Mouse (Mus musculus) stomach, postnatal 0 days (tissue): Measurements from ENCODE around the gene Scn2a. TPM values are rescaled to one million over a fixed set of nuclear protein-coding genes. Genes with fewer than 3 reads are reported as not detected.

Source experiments
- ATAC-seq: fragments of 200-750 bp; cut with Nextera tagmentation; 2 replicates; pipeline ENCODE4 v1.8.0; 2017; ENCODE audit not compliant: low FRiP score, low TSS enrichment
- DNase-seq: peaks from one replicate; pipeline ENCODE4 v3.0.0-alpha.2; 2016; ENCODE audit warnings: low spot score
- H3K27ac ChIP-seq: fragments of 300-500 bp; sonication (generic); replicated peaks from 2 replicates; pipeline ENCODE4 v1.5.1; 2014; ENCODE audit warnings: mild to moderate bottlenecking, control low read depth
- H3K27me3 ChIP-seq: fragments of 300-500 bp; sonication (generic); 2 replicates; pipeline ENCODE4 v1.6.1; 2014; ENCODE audit warnings: low read length; ENCODE audit not compliant: control insufficient read depth, insufficient read depth
- H3K36me3 ChIP-seq: fragments of 300-500 bp; sonication (generic); 2 replicates; pipeline ENCODE4 v1.6.1; 2014; ENCODE audit warnings: low read length, mixed read lengths; ENCODE audit not compliant: control insufficient read depth, insufficient read depth
- H3K4me1 ChIP-seq: fragments of 300-500 bp; sonication (generic); replicated peaks from 2 replicates; pipeline ENCODE4 v1.6.1; 2014; ENCODE audit warnings: antibody characterized with exemption; ENCODE audit not compliant: control insufficient read depth, insufficient read depth
- H3K4me2 ChIP-seq: fragments of 300-500 bp; sonication (generic); replicated peaks from 2 replicates; pipeline ENCODE4 v1.6.1; 2014; ENCODE audit warnings: low read depth, mild to moderate bottlenecking, control low read depth, moderate library complexity
- H3K4me3 ChIP-seq: fragments of 300-500 bp; sonication (generic); 2 replicates; pipeline ENCODE4 v1.5.1; 2014; ENCODE audit warnings: low read depth, low read length, control low read depth
- H3K9ac ChIP-seq: fragments of 300-500 bp; sonication (generic); 2 replicates; pipeline ENCODE4 v1.6.1; 2014; ENCODE audit warnings: mild to moderate bottlenecking, low read length, control low read depth, mixed read lengths
- H3K9me3 ChIP-seq: fragments of 300-500 bp; sonication (generic); 2 replicates; pipeline ENCODE4 v1.6.1; 2016; ENCODE audit warnings: low read length; ENCODE audit not compliant: control insufficient read depth
- CTCF ChIP-seq: IDR thresholded peaks from 2 replicates; pipeline ENCODE4 v1.5.1; 2016; ENCODE audit warnings: antibody characterized with exemption, low read depth, mild to moderate bottlenecking, moderate library complexity
- EP300 ChIP-seq: optimal IDR thresholded peaks from 2 replicates; pipeline ENCODE3; 2016; ENCODE audit warnings: antibody characterized with exemption
- WGBS: fragments of 180-500 bp; shearing (Covaris S2); extraction: QIAGEN DNeasy Blood & Tissue Kit; methylation state at CpG from one replicate; pipeline ENCODE4 v1.1.7; 2014; 5-methylcytosine and 5-hydroxymethylcytosine counted together
- polyA plus RNA-seq: library from polyadenylated mRNA; unstranded; fragments of >200 nt; fragmentation: Nextera tagmentation; extraction: Ambion mirVana; gene quantifications from 2 replicates; pipeline ENCODE4 v1.2.1, GENCODE M21; 2015

Scn2a gene
- 1.6 and 1.7 TPM in 2 replicates for polyA plus RNA-seq

DNA sequence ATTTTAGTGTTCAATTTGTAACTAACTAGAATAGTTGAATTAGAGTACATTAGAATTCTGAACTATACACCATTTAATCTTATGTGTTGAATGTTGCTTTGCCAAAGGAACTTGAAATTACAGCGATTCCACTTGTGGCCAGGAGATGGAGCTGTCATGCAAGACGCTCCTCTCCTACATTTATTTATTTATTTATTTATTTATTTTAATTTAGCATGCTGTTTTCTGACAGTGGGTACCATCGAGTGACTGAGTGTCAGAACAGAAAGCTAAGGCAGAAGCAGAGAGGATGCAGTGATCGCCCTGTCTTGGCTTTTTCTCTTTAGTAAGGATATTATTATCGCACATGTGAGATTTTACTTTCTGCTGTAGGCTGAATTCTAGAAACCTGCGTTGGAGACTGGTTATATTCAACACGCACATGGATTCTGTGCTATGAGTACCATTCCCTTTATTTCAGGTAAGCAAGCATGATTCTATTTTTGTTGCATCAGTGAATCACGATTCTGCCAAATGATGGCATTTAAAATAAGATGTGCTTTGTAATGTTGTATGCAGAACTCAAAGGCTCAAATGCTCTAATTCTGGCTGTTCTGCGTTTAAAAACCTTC, at the start of gene Scn2a:
Scn2a (plus strand) TSS at position 216 of the 611 bp plus-strand sequence.
- Histone ChIP-seq H3K9ac (no peak within 1 kb of the TSS), H3K36me3 (no peaks in the 10 kb centered on the region), H3K4me3 (no peak within 1 kb of the TSS), H3K27ac (no peak within 1 kb of the TSS), H3K4me1 (no peaks in the 10 kb centered on the region), H3K27me3 (no peaks in the 10 kb centered on the region), H3K9me3 (no peaks in the 10 kb centered on the region), H3K4me2 (no peak within 1 kb of the TSS)
- WGBS = 50% methylated on average over 9 of the region's 9 CpGs
- no peak for TF ChIP-seq EP300
- peak; percentile 79 for TF ChIP-seq CTCF
- DNase-seq = peak; percentile 23
- ATAC-seq = no peak

- WGBS = 56% methylated on average over 5 of the region's 5 CpGs
- Histone ChIP-seq H3K4me1 (no peaks in the 10 kb centered on the region), H3K9me3 (no peaks in the 10 kb centered on the region), H3K4me2 (no peak overlapping the region), H3K4me3 (no peak overlapping the region), H3K27me3 (no peaks in the 10 kb centered on the region), H3K9ac (no peak overlapping the region), H3K36me3 (no peaks in the 10 kb centered on the region), H3K27ac (no peak overlapping the region)
- TF ChIP-seq CTCF = no peak
- no peak for TF ChIP-seq EP300
- ATAC-seq (no peak), DNase-seq (no peak)
Measured at GRCm38 (mm10) chr2:65587679-65588078, 32.9 kb upstream of the Scn2a start.

GRCm38 (mm10) chr2:65607813-65608212, 12.8 kb upstream of the Scn2a start:
- ATAC-seq (no peak), DNase-seq (no peak)
- H3K4me2 ChIP-seq = no peak overlapping the region
- no peaks in the 10 kb centered on the region for H3K36me3 ChIP-seq
- H3K4me3 ChIP-seq = no peak overlapping the region
- H3K27ac ChIP-seq = no peak overlapping the region
- H3K9me3 ChIP-seq = no peaks in the 10 kb centered on the region
- H3K27me3 ChIP-seq = no peaks in the 10 kb centered on the region
- TF ChIP-seq CTCF (no peak), EP300 (no peak)
- H3K4me1 ChIP-seq = no peaks in the 10 kb centered on the region
- no peak overlapping the region for H3K9ac ChIP-seq

DNA sequence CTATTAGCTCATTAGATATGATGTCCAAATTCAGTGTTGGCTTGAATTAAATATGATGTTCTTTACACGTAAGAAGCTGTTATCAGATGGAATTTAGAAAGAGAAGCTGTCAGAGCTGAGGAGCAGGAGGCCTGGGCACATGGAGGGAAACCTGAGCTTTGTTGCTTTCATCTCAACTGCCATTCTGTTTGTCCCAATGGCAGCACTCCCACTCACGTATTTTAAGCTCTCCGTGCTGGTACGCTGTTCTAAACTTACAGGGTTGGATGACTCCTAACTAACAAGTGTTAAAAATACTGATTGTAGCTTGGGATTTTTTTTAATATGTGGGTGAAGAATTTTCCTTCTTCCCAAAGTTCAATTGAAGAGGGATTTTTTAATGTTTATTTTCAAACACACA, 8.7 kb upstream of the Scn2a start:
- Histone ChIP-seq H3K4me1 (no peaks in the 10 kb centered on the region), H3K9me3 (no peaks in the 10 kb centered on the region), H3K27me3 (no peaks in the 10 kb centered on the region), H3K4me2 (no peak overlapping the region), H3K9ac (no peak overlapping the region), H3K27ac (no peak overlapping the region), H3K4me3 (no peak overlapping the region), H3K36me3 (no peaks in the 10 kb centered on the region)
- 71% methylated on average over 4 of the region's 4 CpGs for WGBS
- DNase-seq (no peak), ATAC-seq (no peak)
- TF ChIP-seq EP300 (no peak), CTCF (no peak)

DNA sequence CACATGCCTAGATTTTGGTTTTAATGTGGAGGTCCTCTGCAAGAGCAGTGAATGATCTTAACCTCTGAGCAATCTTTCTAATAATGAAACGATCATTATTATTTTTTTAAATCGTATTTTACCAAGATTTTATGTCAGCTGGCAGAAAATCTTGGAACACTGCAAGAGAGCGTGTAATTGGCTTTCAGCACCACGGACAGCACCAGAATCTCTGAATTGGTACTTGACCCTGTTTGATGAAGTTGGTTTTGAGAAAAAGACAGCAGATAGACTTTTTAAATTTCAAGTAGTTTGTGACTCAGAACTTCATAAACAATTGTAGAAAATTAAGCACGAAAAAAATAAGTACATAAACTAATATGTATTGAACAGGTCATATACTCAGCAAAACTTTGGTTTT, 790 bp upstream of the Scn2a start:
- 15% methylated on average over 5 of the region's 5 CpGs for WGBS
- Histone ChIP-seq H3K4me3 (no peak overlapping the region), H3K9me3 (no peaks in the 10 kb centered on the region), H3K36me3 (no peaks in the 10 kb centered on the region), H3K9ac (no peak overlapping the region), H3K4me2 (no peak overlapping the region), H3K4me1 (no peaks in the 10 kb centered on the region), H3K27ac (no peak overlapping the region), H3K27me3 (no peaks in the 10 kb centered on the region)
- DNase-seq (peak; percentile 56), ATAC-seq (no peak)
- no peak for TF ChIP-seq EP300
- TF ChIP-seq CTCF = 0 out of 2 replicates have a peak, but pooled peaks have one; percentile 8

- no peak overlapping the region for H3K27ac ChIP-seq
- TF ChIP-seq CTCF = no peak
- TF ChIP-seq EP300 = no peak
- H3K9ac ChIP-seq = no peak overlapping the region
- no peaks in the 10 kb centered on the region for H3K36me3 ChIP-seq
- H3K4me3 ChIP-seq = no peak overlapping the region
- H3K27me3 ChIP-seq = no peaks in the 10 kb centered on the region
- ATAC-seq = no peak
- 39% methylated on average over 5 of the region's 5 CpGs for WGBS
- no peak overlapping the region for H3K4me2 ChIP-seq
- no peak for DNase-seq
- no peaks in the 10 kb centered on the region for H3K9me3 ChIP-seq
- no peaks in the 10 kb centered on the region for H3K4me1 ChIP-seq
Measured at GRCm38 (mm10) chr2:65621254-65621653, 683 bp downstream of the Scn2a start.
